8 mouse cellular contexts compared by ENCODE assay signal in genomic region chr13:22049737-22050440, GRCm38 (mm10). TPM values are rescaled to one million over a fixed set of nuclear protein-coding genes. Genes with fewer than 3 reads are reported as not detected.
DNase-seq lines count a peak whose midpoint lies in the region; ATAC-seq and TF ChIP-seq lines count a peak whose summit lies in the region.

No protein-coding gene starts in this region.

- H3K4me2 ChIP-seq in heart, postnatal 0 days (ENCODE audit: low read depth, low read length): peak overlapping the region; percentile 76
- peak overlapping the region; percentile 88 for H3K4me2 ChIP-seq in liver, embryonic 15.5 days
- H3K4me2 ChIP-seq in neural tube, embryonic 11.5 days (ENCODE audit: low read depth): peak overlapping the region; percentile 31

- TF ChIP-seq EP300 in heart, postnatal 0 days (IDR thresholded peaks at IDR 0.05; ENCODE audit: low read depth): no peak

- H3K9me3 ChIP-seq in heart, postnatal 0 days (replicated peaks; ENCODE audit: control insufficient read depth, low read length): no peaks in the 10 kb centered on the region
- H3K9me3 ChIP-seq in liver, embryonic 15.5 days (replicated peaks): no peaks in the 10 kb centered on the region
- H3K9me3 ChIP-seq in neural tube, embryonic 11.5 days (ENCODE audit: control insufficient read depth, low read length): no peaks in the 10 kb centered on the region

- TF ChIP-seq CTCF in heart, postnatal 0 days (IDR thresholded peaks at IDR 0.05; ENCODE audit: low read depth): no peak

- no peak overlapping the region for H3K27ac ChIP-seq in brown adipose tissue, adult 24 weeks (replicated peaks; ENCODE audit: low read depth, low read length)
- H3K27ac ChIP-seq in heart, postnatal 0 days (ENCODE audit: low read depth): peak overlapping the region; percentile 62
- peak overlapping the region; percentile 65 for H3K27ac ChIP-seq in liver, embryonic 15.5 days (replicated peaks)
- H3K27ac ChIP-seq in neural tube, embryonic 11.5 days (ENCODE audit: low read depth, low read length): peak overlapping the region; percentile 39

- 2% methylated on average over 14 of the region's 14 CpGs for WGBS in heart, postnatal 0 days
- WGBS in liver, embryonic 15.5 days (ENCODE audit: insufficient replicate concordance): 2% methylated on average over 14 of the region's 14 CpGs
- under 1% methylated on average over 14 of the region's 14 CpGs for WGBS in neural tube, embryonic 11.5 days

- H3K4me1 ChIP-seq in brown adipose tissue, adult 24 weeks (ENCODE audit: control insufficient read depth, insufficient read depth, insufficient read length, low read length): no peaks in the 10 kb centered on the region
- no peaks in the 10 kb centered on the region; the same call in 1 of the 2 replicates for H3K4me1 ChIP-seq in heart, postnatal 0 days (ENCODE audit: control insufficient read depth, insufficient read depth)
- peaks cover 47% of the 10 kb centered on the region for H3K4me1 ChIP-seq in liver, embryonic 15.5 days (replicated peaks)
- H3K4me1 ChIP-seq in neural tube, embryonic 11.5 days (ENCODE audit: control insufficient read depth, insufficient read depth, low read length): no peaks in the 10 kb centered on the region

- no peaks in the 10 kb centered on the region for H3K36me3 ChIP-seq in heart, postnatal 0 days (replicated peaks; ENCODE audit: control insufficient read depth, insufficient read depth, low read length)
- no peaks in the 10 kb centered on the region for H3K36me3 ChIP-seq in liver, embryonic 15.5 days (replicated peaks)
- H3K36me3 ChIP-seq in neural tube, embryonic 11.5 days (ENCODE audit: control insufficient read depth, insufficient read depth, low read length): no peaks in the 10 kb centered on the region

- intact Hi-C loops in gastrocnemius, postnatal 14 days (cut with DNase I; ENCODE audit: low total_unique reads): no loop called here

- H3K9ac ChIP-seq in heart, postnatal 0 days (replicated peaks; ENCODE audit: low read depth, low read length): no peak overlapping the region; the same call in 1 of the 2 replicates
- peak overlapping the region; percentile 54 for H3K9ac ChIP-seq in liver, embryonic 15.5 days
- no peak overlapping the region for H3K9ac ChIP-seq in neural tube, embryonic 11.5 days (ENCODE audit: low read length)

- no peak for ATAC-seq in heart, postnatal 0 days (ENCODE audit: insufficient read depth, low read depth)
- ATAC-seq in liver, embryonic 15.5 days (ENCODE audit: insufficient read depth): no peak
- ATAC-seq in neural tube, embryonic 11.5 days (ENCODE audit: insufficient read depth, low FRiP score, low TSS enrichment): peak; percentile 42; the same call in 1 of the 2 replicates

- H3K4me3 ChIP-seq in brown adipose tissue, adult 24 weeks (ENCODE audit: insufficient read depth, low read depth, low read length): peak overlapping the region; percentile 70
- H3K4me3 ChIP-seq in heart, postnatal 0 days (ENCODE audit: low read depth, low read length): peak overlapping the region; percentile 55
- peak overlapping the region; percentile 61 for H3K4me3 ChIP-seq in liver, embryonic 15.5 days (replicated peaks)
- peak overlapping the region; percentile 40 for H3K4me3 ChIP-seq in neural tube, embryonic 11.5 days (ENCODE audit: low read depth, low read length)

- peak; percentile 60 to 64 for DNase-seq in right cerebral cortex, postnatal 10 days (ENCODE audit: low spot score in 2 of 2)
- no peak for DNase-seq in right cerebral cortex, adult 18-20 months
- no peak for DNase-seq in heart, postnatal 0 days (ENCODE audit: low spot score)
- peak; percentile 85 for DNase-seq in neural tube, embryonic 11.5 days (ENCODE audit: low spot score)
- no peak for DNase-seq in gastrocnemius, postnatal 14 days
- DNase-seq in ovary, postnatal 10 days (ENCODE audit: low spot score): no peak

- no peaks in the 10 kb centered on the region for H3K27me3 ChIP-seq in heart, postnatal 0 days (ENCODE audit: control insufficient read depth, insufficient read depth, low read length)
- H3K27me3 ChIP-seq in liver, embryonic 15.5 days: no peaks in the 10 kb centered on the region; the same call in 1 of the 2 replicates
- H3K27me3 ChIP-seq in neural tube, embryonic 11.5 days (ENCODE audit: control insufficient read depth, insufficient read depth, low read length): no peaks in the 10 kb centered on the region

RNA-seq across cellular contexts. Expression of gene Hist1h2bj, which starts 6.9 kb away (rescaled TPM):
- polyA plus RNA-seq in brown adipose tissue, adult 24 weeks (2012; ENCODE audit: insufficient read depth, insufficient read length, missing spikeins): not detected in 2 replicates
- 1,225 and 1,316 TPM in 2 replicates for total RNA-seq in heart, postnatal 0 days (2014; rRNA removed; ENCODE audit: low replicate concordance)
- polyA plus RNA-seq in heart, postnatal 0 days (2015; fragmentation: Nextera tagmentation; extraction: Ambion mirVana): 1.7 and 3.1 TPM in 2 replicates
- 17.5 and 18.4 TPM in 2 replicates for polyA plus RNA-seq in liver, embryonic 15.5 days (2015; fragmentation: Nextera tagmentation; extraction: Ambion mirVana)
- polyA plus RNA-seq in neural tube, embryonic 11.5 days (2014; fragmentation: Nextera tagmentation; extraction: Ambion mirVana): 12.4 and 13.1 TPM in 2 replicates
- total RNA-seq in gastrocnemius, postnatal 14 days (2021): 10 to 100 TPM; 41.8 to 44.7 TPM

RNA-seq across cellular contexts. Expression of gene Hist1h2ag, which starts 7.1 kb away (rescaled TPM):
- not detected in 2 replicates for polyA plus RNA-seq in brown adipose tissue, adult 24 weeks (2012; ENCODE audit: insufficient read depth, insufficient read length, missing spikeins)
- 658 and 1,026 TPM in 2 replicates for total RNA-seq in heart, postnatal 0 days (2014; rRNA removed; ENCODE audit: low replicate concordance)
- polyA plus RNA-seq in heart, postnatal 0 days (2015; fragmentation: Nextera tagmentation; extraction: Ambion mirVana): 7.6 and 7.9 TPM in 2 replicates
- 13.0 and 22.6 TPM in 2 replicates for polyA plus RNA-seq in liver, embryonic 15.5 days (2015; fragmentation: Nextera tagmentation; extraction: Ambion mirVana)
- 51.6 and 61.4 TPM in 2 replicates for polyA plus RNA-seq in neural tube, embryonic 11.5 days (2014; fragmentation: Nextera tagmentation; extraction: Ambion mirVana)
- 10 to 100 TPM; 40.6 to 42.0 TPM for total RNA-seq in gastrocnemius, postnatal 14 days (2021)

RNA-seq across cellular contexts. Expression of gene Hist1h4i, which starts 8.7 kb away (rescaled TPM):
- polyA plus RNA-seq in brown adipose tissue, adult 24 weeks (2012; ENCODE audit: insufficient read depth, insufficient read length, missing spikeins): 1.9 and 6.6 TPM in 2 replicates
- total RNA-seq in heart, postnatal 0 days (2014; rRNA removed; ENCODE audit: low replicate concordance): 29.3 and 34.1 TPM in 2 replicates
- 4.0 and 4.2 TPM in 2 replicates for polyA plus RNA-seq in heart, postnatal 0 days (2015; fragmentation: Nextera tagmentation; extraction: Ambion mirVana)
- polyA plus RNA-seq in liver, embryonic 15.5 days (2015; fragmentation: Nextera tagmentation; extraction: Ambion mirVana): 40.8 and 42.0 TPM in 2 replicates
- 25.5 and 29.2 TPM in 2 replicates for polyA plus RNA-seq in neural tube, embryonic 11.5 days (2014; fragmentation: Nextera tagmentation; extraction: Ambion mirVana)
- total RNA-seq in gastrocnemius, postnatal 14 days (2021): 10 to 100 TPM; 46.4 to 49.7 TPM

RNA-seq across cellular contexts. Expression of gene Hist1h2bk, which starts 14.2 kb away (rescaled TPM):
- not detected in 2 replicates for polyA plus RNA-seq in brown adipose tissue, adult 24 weeks (2012; ENCODE audit: insufficient read depth, insufficient read length, missing spikeins)
- 563 and 573 TPM in 2 replicates for total RNA-seq in heart, postnatal 0 days (2014; rRNA removed; ENCODE audit: low replicate concordance)
- 0.34 TPM in 1 of 2 replicates, not detected in the other for polyA plus RNA-seq in heart, postnatal 0 days (2015; fragmentation: Nextera tagmentation; extraction: Ambion mirVana)
- polyA plus RNA-seq in liver, embryonic 15.5 days (2015; fragmentation: Nextera tagmentation; extraction: Ambion mirVana): 4.4 and 5.4 TPM in 2 replicates
- polyA plus RNA-seq in neural tube, embryonic 11.5 days (2014; fragmentation: Nextera tagmentation; extraction: Ambion mirVana): 6.2 and 10.8 TPM in 2 replicates
- 10 to 100 TPM; 80.3 to 90.2 TPM for total RNA-seq in gastrocnemius, postnatal 14 days (2021)

RNA-seq across cellular contexts. Expression of gene Hist1h2ah, which starts 14.5 kb away (rescaled TPM):
- not detected in 2 replicates for polyA plus RNA-seq in brown adipose tissue, adult 24 weeks (2012; ENCODE audit: insufficient read depth, insufficient read length, missing spikeins)
- 48.9 and 128 TPM in 2 replicates for total RNA-seq in heart, postnatal 0 days (2014; rRNA removed; ENCODE audit: low replicate concordance)
- polyA plus RNA-seq in heart, postnatal 0 days (2015; fragmentation: Nextera tagmentation; extraction: Ambion mirVana): 1.9 TPM in 1 of 2 replicates, not detected in the other
- polyA plus RNA-seq in liver, embryonic 15.5 days (2015; fragmentation: Nextera tagmentation; extraction: Ambion mirVana): 9.5 and 11.4 TPM in 2 replicates
- polyA plus RNA-seq in neural tube, embryonic 11.5 days (2014; fragmentation: Nextera tagmentation; extraction: Ambion mirVana): 6.6 and 16.2 TPM in 2 replicates
- 10 to 100 TPM; 45.8 to 69.2 TPM for total RNA-seq in gastrocnemius, postnatal 14 days (2021)

Comparison
In these comparisons a context has a peak if more than half of its experiments do, and no peak if none do; other contexts are left out.
1. DNase-seq: peak in right cerebral cortex, postnatal 10 days (2 of 2) and neural tube, embryonic 11.5 days (single experiment); none in right cerebral cortex, adult 18-20 months (single experiment), heart, postnatal 0 days (single experiment), gastrocnemius, postnatal 14 days (single experiment) and ovary, postnatal 10 days (single experiment).
2. H3K4me2 ChIP-seq: peak in every context shown above with its lines; median percentile 88 in liver, embryonic 15.5 days; 76 in heart, postnatal 0 days; 31 in neural tube, embryonic 11.5 days.
3. Peak in every context shown above with its lines, with median percentiles within 50 percentile points of each other: H3K4me3 ChIP-seq.